Mouse (Mus musculus): ENCODE measurements at regions not wholly inside any gene's neighbourhood (a gene's known extent, or its start where the extent isn't known, plus 50 kb on each side); places are given as distances from the start of the nearest gene placed in this dataset.

DNA sequence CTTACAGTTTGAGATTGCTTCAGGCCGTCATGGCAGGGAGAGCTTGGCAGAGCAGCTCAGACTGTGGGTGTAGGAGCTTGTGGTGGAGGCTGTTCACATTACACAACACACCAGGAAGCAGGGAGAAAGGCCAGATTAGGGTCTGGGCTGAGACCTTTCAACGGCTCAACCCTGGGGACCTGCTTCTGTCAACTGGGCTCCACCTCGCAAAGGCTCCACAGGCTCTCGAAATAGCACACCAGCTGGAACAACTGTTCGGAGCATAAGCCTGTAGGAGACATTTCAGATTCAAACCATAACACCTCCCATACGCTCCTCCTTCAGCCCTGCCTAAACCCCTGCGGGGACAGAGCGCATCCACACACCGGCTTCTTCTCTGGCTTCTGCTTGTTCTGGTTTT is 161.2 kb downstream of the Etnk1 start:
- peak; percentile 16; the same call in 1 of the 2 replicates for ATAC-seq (replicated peaks; ENCODE audit: insufficient number of reproducible peaks, insufficient read depth, low FRiP score, low read depth)
- Histone ChIP-seq H3K4me1 (replicated peaks) (peaks cover 5% of the 10 kb centered on the region), H3K4me3 (no peak overlapping the region), H3K9me3 (replicated peaks) (no peaks in the 10 kb centered on the region), H3K4me2 (peak overlapping the region; percentile 3; the same call in 1 of the 2 replicates), H3K36me3 (no peaks in the 10 kb centered on the region), H3K9ac (no peak overlapping the region), H3K27me3 (no peaks in the 10 kb centered on the region), H3K27ac (no peak overlapping the region)
- 37% methylated on average over 9 of the region's 9 CpGs for WGBS

GRCm38 (mm10) chr6:143329096-143329495 is 162.1 kb downstream of the Etnk1 start:
- Histone ChIP-seq H3K36me3 (no peaks in the 10 kb centered on the region), H3K4me3 (no peak overlapping the region), H3K9ac (no peak overlapping the region), H3K27me3 (no peaks in the 10 kb centered on the region), H3K4me2 (no peak overlapping the region), H3K9me3 (replicated peaks) (no peaks in the 10 kb centered on the region), H3K27ac (no peak overlapping the region), H3K4me1 (replicated peaks) (peaks cover 5% of the 10 kb centered on the region)
- ATAC-seq (replicated peaks; ENCODE audit: insufficient number of reproducible peaks, insufficient read depth, low FRiP score, low read depth): no peak
- WGBS: 79% methylated on average over 5 of the region's 5 CpGs

- H3K27ac ChIP-seq: no peak overlapping the region
- no peaks in the 10 kb centered on the region for H3K27me3 ChIP-seq
- 82% methylated on average over 8 of the region's 8 CpGs for WGBS
- ATAC-seq (replicated peaks; ENCODE audit: insufficient number of reproducible peaks, insufficient read depth, low FRiP score, low read depth): no peak
- H3K4me3 ChIP-seq: no peak overlapping the region
- no peaks in the 10 kb centered on the region for H3K4me1 ChIP-seq (replicated peaks)
- no peak overlapping the region for H3K4me2 ChIP-seq
- H3K36me3 ChIP-seq: no peaks in the 10 kb centered on the region
- no peaks in the 10 kb centered on the region for H3K9me3 ChIP-seq (replicated peaks)
- H3K9ac ChIP-seq: no peak overlapping the region
These were observed 166.5 kb downstream of the Etnk1 start for GRCm38 (mm10) chr6:143333493-143333892.

- ATAC-seq (replicated peaks; ENCODE audit: insufficient number of reproducible peaks, insufficient read depth, low FRiP score, low read depth): no peak
- Histone ChIP-seq H3K27ac (no peak overlapping the region), H3K9ac (no peak overlapping the region), H3K9me3 (replicated peaks) (no peaks in the 10 kb centered on the region), H3K36me3 (no peaks in the 10 kb centered on the region), H3K4me2 (no peak overlapping the region), H3K4me3 (no peak overlapping the region), H3K4me1 (replicated peaks) (no peaks in the 10 kb centered on the region), H3K27me3 (no peaks in the 10 kb centered on the region)
- 62% methylated on average over 4 of the region's 4 CpGs for WGBS
These were observed 169.6 kb downstream of the Etnk1 start for GRCm38 (mm10) chr6:143336574-143336973.

GRCm38 (mm10) chr6:143349000-143349399 is 182.0 kb downstream of the Etnk1 start:
- Histone ChIP-seq H3K4me2 (no peak overlapping the region), H3K9me3 (replicated peaks) (no peaks in the 10 kb centered on the region), H3K9ac (no peak overlapping the region), H3K4me1 (replicated peaks) (no peaks in the 10 kb centered on the region), H3K4me3 (no peak overlapping the region), H3K36me3 (no peaks in the 10 kb centered on the region), H3K27me3 (no peaks in the 10 kb centered on the region), H3K27ac (no peak overlapping the region)
- no peak for ATAC-seq (replicated peaks; ENCODE audit: insufficient number of reproducible peaks, insufficient read depth, low FRiP score, low read depth)
- WGBS: 84% methylated on average over 2 of the region's 2 CpGs

- 0 out of 2 replicates have a peak, but pooled peaks have one; percentile 67 for ATAC-seq (replicated peaks; ENCODE audit: insufficient number of reproducible peaks, insufficient read depth, low FRiP score, low read depth)
- 67% methylated on average over 7 of the region's 7 CpGs for WGBS
- Histone ChIP-seq H3K4me1 (replicated peaks) (no peaks in the 10 kb centered on the region), H3K4me3 (no peak overlapping the region), H3K4me2 (no peak overlapping the region), H3K27ac (no peak overlapping the region), H3K9me3 (replicated peaks) (0 out of 2 replicates have a peak, but pooled peaks cover 2% of the 10 kb centered on the region), H3K9ac (no peak overlapping the region), H3K27me3 (no peaks in the 10 kb centered on the region), H3K36me3 (no peaks in the 10 kb centered on the region)
These were observed 192.5 kb downstream of the Etnk1 start for GRCm38 (mm10) chr6:143359320-143360032.

GRCm38 (mm10) chr6:143361149-143361725 is 194.2 kb downstream of the Etnk1 start:
- Histone ChIP-seq H3K4me1 (replicated peaks) (no peaks in the 10 kb centered on the region), H3K4me2 (no peak overlapping the region), H3K9me3 (replicated peaks) (0 out of 2 replicates have a peak, but pooled peaks cover 2% of the 10 kb centered on the region), H3K27me3 (no peaks in the 10 kb centered on the region), H3K36me3 (no peaks in the 10 kb centered on the region), H3K4me3 (no peak overlapping the region), H3K9ac (no peak overlapping the region), H3K27ac (no peak overlapping the region)
- no peak for ATAC-seq (replicated peaks; ENCODE audit: insufficient number of reproducible peaks, insufficient read depth, low FRiP score, low read depth)
- 48% methylated on average over 5 of the region's 5 CpGs for WGBS

DNA sequence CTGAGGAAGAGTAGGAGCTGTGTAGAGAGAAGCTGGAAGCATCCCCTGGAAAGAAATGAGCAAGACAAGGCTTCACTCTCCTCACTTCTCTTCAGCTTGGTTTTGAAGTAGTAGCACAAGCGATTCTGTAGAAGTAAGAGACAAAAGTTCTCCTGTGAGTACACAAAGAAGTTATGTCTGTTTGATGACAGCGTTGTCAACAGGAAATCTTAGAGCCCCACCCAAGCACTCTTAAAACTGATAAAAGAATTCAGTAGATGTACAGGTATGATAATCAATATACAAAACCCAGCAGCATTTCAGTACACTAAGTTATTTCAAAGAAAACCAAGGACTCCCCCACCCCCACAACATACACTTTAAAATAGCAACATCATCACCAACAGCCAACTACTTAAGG is 194.9 kb downstream of the Etnk1 start:
- no peaks in the 10 kb centered on the region for H3K27me3 ChIP-seq
- ATAC-seq (replicated peaks; ENCODE audit: insufficient number of reproducible peaks, insufficient read depth, low FRiP score, low read depth): no peak
- no peaks in the 10 kb centered on the region for H3K4me1 ChIP-seq (replicated peaks)
- no peak overlapping the region for H3K4me3 ChIP-seq
- no peak overlapping the region for H3K9ac ChIP-seq
- H3K27ac ChIP-seq: no peak overlapping the region
- H3K36me3 ChIP-seq: no peaks in the 10 kb centered on the region
- WGBS: 75% methylated on average over 2 of the region's 2 CpGs
- H3K4me2 ChIP-seq: no peak overlapping the region
- 0 out of 2 replicates have a peak, but pooled peaks cover 2% of the 10 kb centered on the region for H3K9me3 ChIP-seq (replicated peaks)

- no peak for ATAC-seq (replicated peaks; ENCODE audit: insufficient number of reproducible peaks, insufficient read depth, low FRiP score, low read depth)
These were observed 198.8 kb downstream of the Etnk1 start for GRCm38 (mm10) chr6:143365840-143366239.

DNA sequence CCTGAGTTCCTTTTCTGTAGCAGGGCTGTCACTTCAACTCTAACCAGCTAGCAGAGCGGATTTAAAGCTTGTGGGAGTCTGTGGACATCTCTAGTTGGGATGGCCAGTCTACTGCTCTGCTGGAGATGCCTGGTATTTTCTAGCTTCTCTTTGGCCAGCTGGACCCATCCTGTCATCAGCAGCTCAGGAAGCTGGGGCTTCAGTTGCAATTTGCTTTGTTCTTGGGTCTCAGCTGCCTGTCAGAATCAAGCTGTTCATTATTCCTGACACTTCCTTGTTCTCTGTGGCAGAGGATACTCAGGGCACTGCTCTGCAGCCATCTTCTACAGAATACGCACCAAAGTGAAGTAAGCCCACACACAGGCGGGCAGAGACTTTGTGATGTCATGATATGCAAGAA is 200.8 kb downstream of the Etnk1 start:
- no peak overlapping the region for H3K27ac ChIP-seq
- H3K27me3 ChIP-seq: no peaks in the 10 kb centered on the region
- H3K9ac ChIP-seq: no peak overlapping the region
- H3K4me3 ChIP-seq: no peak overlapping the region
- no peak for ATAC-seq (replicated peaks; ENCODE audit: insufficient number of reproducible peaks, insufficient read depth, low FRiP score, low read depth)
- H3K4me1 ChIP-seq (replicated peaks): peaks cover 8% of the 10 kb centered on the region
- H3K36me3 ChIP-seq: no peaks in the 10 kb centered on the region
- no peak overlapping the region for H3K4me2 ChIP-seq
- 39% methylated on average over 3 of the region's 3 CpGs for WGBS
- H3K9me3 ChIP-seq (replicated peaks): no peaks in the 10 kb centered on the region

More at GRCm38 (mm10) chr6:143365840-143366239, 198.8 kb downstream of the Etnk1 start:
- Histone ChIP-seq H3K4me3 (no peak overlapping the region), H3K9ac (no peak overlapping the region), H3K4me1 (replicated peaks) (peaks cover 8% of the 10 kb centered on the region), H3K4me2 (no peak overlapping the region), H3K9me3 (replicated peaks) (no peaks in the 10 kb centered on the region), H3K27me3 (no peaks in the 10 kb centered on the region), H3K27ac (no peak overlapping the region), H3K36me3 (no peaks in the 10 kb centered on the region)
- WGBS: 90% methylated on average over 5 of the region's 5 CpGs

GRCm38 (mm10) chr6:143368646-143369045 is 201.6 kb downstream of the Etnk1 start:
- no peak overlapping the region for H3K9ac ChIP-seq
- WGBS: 60% methylated on average over 8 of the region's 8 CpGs
- no peak overlapping the region for H3K4me3 ChIP-seq
- H3K36me3 ChIP-seq: no peaks in the 10 kb centered on the region
- ATAC-seq (replicated peaks; ENCODE audit: insufficient number of reproducible peaks, insufficient read depth, low FRiP score, low read depth): no peak
- peaks cover 8% of the 10 kb centered on the region for H3K4me1 ChIP-seq (replicated peaks)
- no peaks in the 10 kb centered on the region for H3K9me3 ChIP-seq (replicated peaks)
- no peak overlapping the region for H3K4me2 ChIP-seq
- H3K27ac ChIP-seq: no peak overlapping the region
- no peaks in the 10 kb centered on the region for H3K27me3 ChIP-seq

GRCm38 (mm10) chr6:143372487-143372886 is 205.5 kb downstream of the Etnk1 start:
- H3K4me2 ChIP-seq: no peak overlapping the region
- H3K36me3 ChIP-seq: no peaks in the 10 kb centered on the region
- H3K9ac ChIP-seq: no peak overlapping the region
- H3K27ac ChIP-seq: no peak overlapping the region
- peaks cover 5% of the 10 kb centered on the region for H3K4me1 ChIP-seq (replicated peaks)
- WGBS: 61% methylated on average over 5 of the region's 5 CpGs
- no peaks in the 10 kb centered on the region for H3K27me3 ChIP-seq
- ATAC-seq (replicated peaks; ENCODE audit: insufficient number of reproducible peaks, insufficient read depth, low FRiP score, low read depth): no peak
- H3K9me3 ChIP-seq (replicated peaks): no peaks in the 10 kb centered on the region
- H3K4me3 ChIP-seq: no peak overlapping the region
